Mouse (Mus musculus) MEL (cell line): ENCODE results near the gene Prrx2. TPM values are rescaled to one million over a fixed set of nuclear protein-coding genes. Genes with fewer than 3 reads are reported as not detected.

Experiments used
- DNase-seq: peaks from one replicate; pipeline ENCODE4 v3.0.0; 2011; ENCODE audit warnings: low read depth, low spot score
- H3K27ac ChIP-seq: 2 replicates; pipeline ENCODE4 v1.5.1; 2012; ENCODE audit warnings: low read depth, mild to moderate bottlenecking, control low read depth, low read length, moderate library complexity; ENCODE audit not compliant: control insufficient read depth
- H3K27me3 ChIP-seq, 2 experiments: fragments of 150-350 bp in 1 of 2; sonication (generic) in 1 of 2; 2 replicates each; pipeline ENCODE4 v1.6.1; 2012; ENCODE audit warnings: low read length in 2 of 2, mild to moderate bottlenecking in 2 of 2, improper control_type of control experiment in 1 of 2, moderate library complexity in 1 of 2; ENCODE audit not compliant: insufficient read depth in 2 of 2, control insufficient read depth in 1 of 2
- H3K36me3 ChIP-seq, 2 experiments: 2 replicates each; pipeline ENCODE4 v1.6.1; 2012 to 2014; ENCODE audit warnings: low read length in 2 of 2, improper control_type of control experiment in 1 of 2, inconsistent platforms in 1 of 2, mild to moderate bottlenecking in 1 of 2; ENCODE audit not compliant: insufficient read depth in 2 of 2, control insufficient read depth in 1 of 2
- H3K4me1 ChIP-seq, 2 experiments: fragments of 150-350 bp in 1 of 2; sonication (generic) in 1 of 2; 2 replicates each; pipeline ENCODE4 v1.6.1; 2012; ENCODE audit warnings: low read length in 2 of 2, improper control_type of control experiment in 1 of 2, mild to moderate bottlenecking in 1 of 2; ENCODE audit not compliant: insufficient read depth in 2 of 2, control insufficient read depth in 1 of 2
- H3K4me3 ChIP-seq, 2 experiments: fragments of 150-350 bp in 1 of 2; sonication (generic) in 1 of 2; 2 replicates each; pipeline ENCODE4 v1.5.1; 2012; ENCODE audit warnings: low read depth in 2 of 2, low read length in 2 of 2, mild to moderate bottlenecking in 2 of 2, moderate library complexity in 2 of 2, control low read depth in 1 of 2, improper control_type of control experiment in 1 of 2; ENCODE audit not compliant: control insufficient read depth in 1 of 2, insufficient read depth in 1 of 2
- H3K79me2 ChIP-seq: 2 replicates; pipeline ENCODE4 v1.6.1; 2012; ENCODE audit warnings: mild to moderate bottlenecking, low read length, moderate library complexity; ENCODE audit not compliant: control insufficient read depth, poor library complexity, insufficient read depth
- H3K9ac ChIP-seq: 2 replicates; pipeline ENCODE4 v1.6.1; 2012; ENCODE audit warnings: low read depth, mild to moderate bottlenecking, control low read depth, low read length, moderate library complexity; ENCODE audit not compliant: control insufficient read depth, poor library complexity, severe bottlenecking
- H3K9me3 ChIP-seq: fragments of 150-350 bp; sonication (generic); replicated peaks from 2 replicates; pipeline ENCODE4 v1.6.1; 2012; ENCODE audit warnings: mild to moderate bottlenecking, low read length, improper control_type of control experiment, moderate library complexity; ENCODE audit not compliant: insufficient read depth
- BHLHE40 ChIP-seq: IDR thresholded peaks from 2 replicates; pipeline ENCODE4 v1.6.1; 2012; ENCODE audit warnings: low read depth, mild to moderate bottlenecking, inconsistent platforms, low read length, improper control_type of control experiment, borderline replicate concordance
- ELF1 ChIP-seq: IDR thresholded peaks from 2 replicates; pipeline ENCODE4 v1.6.1; 2014; ENCODE audit warnings: low read depth, mild to moderate bottlenecking, inconsistent platforms, low read length, improper control_type of control experiment, moderate library complexity
- ETS1 ChIP-seq: IDR thresholded peaks from 2 replicates; pipeline ENCODE4 v1.6.1; 2012; ENCODE audit warnings: low read depth, mild to moderate bottlenecking, inconsistent platforms, low read length, improper control_type of control experiment, moderate library complexity
- GATA1 ChIP-seq: IDR thresholded peaks from 2 replicates; pipeline ENCODE4 v1.6.1; 2011; ENCODE audit warnings: low read depth, low read length, improper control_type of control experiment
- JUND ChIP-seq: IDR thresholded peaks from 2 replicates; pipeline ENCODE4 v1.6.1; 2011; ENCODE audit warnings: low read depth, mild to moderate bottlenecking, improper control_type of control experiment, low read length
- MAX ChIP-seq: IDR thresholded peaks from 2 replicates; pipeline ENCODE4 v1.6.1; 2011; ENCODE audit warnings: low read length, improper control_type of control experiment
- MAZ ChIP-seq: IDR thresholded peaks from 2 replicates; pipeline ENCODE4 v1.6.1; 2012; ENCODE audit warnings: low read depth, mild to moderate bottlenecking, inconsistent platforms, low read length, improper control_type of control experiment
- MXI1 ChIP-seq: IDR thresholded peaks from 2 replicates; pipeline ENCODE4 v1.6.1; 2011; ENCODE audit warnings: mild to moderate bottlenecking, low read depth, low read length, improper control_type of control experiment
- NELFE ChIP-seq: IDR thresholded peaks from 2 replicates; pipeline ENCODE4 v1.6.1; 2011; ENCODE audit warnings: low read depth, low read length, improper control_type of control experiment
- POLR2A ChIP-seq, 2 experiments: IDR thresholded peaks; 2 replicates each; pipeline ENCODE4 v1.6.1; 2011 to 2012; ENCODE audit warnings: low read length in 2 of 2, mild to moderate bottlenecking in 2 of 2, control low read depth in 1 of 2, improper control_type of control experiment in 1 of 2, low read depth in 1 of 2, moderate library complexity in 1 of 2; ENCODE audit not compliant: control insufficient read depth in 1 of 2, insufficient read depth in 1 of 2, poor library complexity in 1 of 2
- RAD21 ChIP-seq: IDR thresholded peaks from 2 replicates; pipeline ENCODE4 v1.6.1; 2011; ENCODE audit warnings: mild to moderate bottlenecking, low read depth, low read length, improper control_type of control experiment
- SIN3A ChIP-seq: IDR thresholded peaks from 2 replicates; pipeline ENCODE4 v1.6.1; 2012; ENCODE audit warnings: low read length, improper control_type of control experiment, inconsistent platforms
- SMC3 ChIP-seq: IDR thresholded peaks from 2 replicates; pipeline ENCODE4 v1.6.1; 2011; ENCODE audit warnings: low read depth, low read length, improper control_type of control experiment
- TBP ChIP-seq: IDR thresholded peaks from 2 replicates; pipeline ENCODE4 v1.8.0; 2011; ENCODE audit warnings: low read depth, low read length, improper control_type of control experiment
- TCF12 ChIP-seq: IDR thresholded peaks from 2 replicates; pipeline ENCODE4 v1.6.1; 2014; ENCODE audit warnings: low read depth, mild to moderate bottlenecking, inconsistent platforms, low read length, improper control_type of control experiment, moderate library complexity
- USF1 ChIP-seq: IDR thresholded peaks from 2 replicates; pipeline ENCODE4 v1.6.1; 2014; ENCODE audit warnings: low read depth, mild to moderate bottlenecking, inconsistent platforms, low read length, improper control_type of control experiment, moderate library complexity
- ZMIZ1 ChIP-seq: IDR thresholded peaks from 2 replicates; pipeline ENCODE4 v1.6.1; 2012; ENCODE audit warnings: low read depth, mild to moderate bottlenecking, inconsistent platforms, low read length, improper control_type of control experiment, moderate library complexity
- ZNF384 ChIP-seq: IDR thresholded peaks from 2 replicates; pipeline ENCODE4 v1.6.1; 2012; ENCODE audit warnings: low read depth, mild to moderate bottlenecking, inconsistent platforms, low read length, improper control_type of control experiment
- polyA plus RNA-seq, 2 experiments: library from polyadenylated mRNA; stranded (reverse) in 1 of 2; unstranded in 1 of 2; fragments of >175 nt in 1 of 2; fragments of >200 nt in 1 of 2; gene quantifications; 2 replicates each; pipeline versions ENCODE4 v1.2.1 to v1.2.4; 2012; ENCODE audit warnings: low replicate concordance in 2 of 2, low read depth in 1 of 2; ENCODE audit not compliant: insufficient read length in 2 of 2, insufficient read depth in 1 of 2, missing spikeins in 1 of 2
- total RNA-seq: library from RNA; depleted of rRNA; stranded (reverse); fragments of 300-350 nt; gene quantifications from 2 replicates; pipeline ENCODE4 v1.2.3, GENCODE M21; 2012

Prrx2 gene
- total and polyA plus RNA-seq, 3 experiments = not detected

GRCm38 (mm10) chr2:30795889-30796275 lies 38.9 kb upstream of the Prrx2 start:
- no peak for DNase-seq
- no peak overlapping the region for H3K27ac ChIP-seq
- peaks cover 0 to 4% of the 10 kb centered on the region in 2 experiments; a peak in 2 of 4 replicates for H3K36me3 ChIP-seq
- no peaks in the 10 kb centered on the region for H3K9me3 ChIP-seq
- TF ChIP-seq RAD21 (no peak), USF1 (no peak), MXI1 (no peak), GATA1 (no peak), ELF1 (no peak), SMC3 (no peak), POLR2A (IDR thresholded peaks at IDR 0.05; ENCODE audit: control insufficient read depth in 1 of 2, insufficient read depth in 1 of 2, low read depth in 1 of 2, low read length in 2 of 2, poor library complexity in 1 of 2) (no peak), ETS1 (no peak), MAZ (no peak), BHLHE40 (no peak)
- TF ChIP-seq, all 39 proteins: peak for 0
- Histone ChIP-seq H3K4me3 (peak overlapping the region; percentile 51 to 77), H3K9ac (peak overlapping the region; percentile 53), H3K4me1 (peaks cover 0 to 10% of the 10 kb centered on the region in 2 experiments; a peak in 3 of 4 replicates), H3K27me3 (no peaks in the 10 kb centered on the region), H3K79me2 (no peaks in the 10 kb centered on the region)

DNA sequence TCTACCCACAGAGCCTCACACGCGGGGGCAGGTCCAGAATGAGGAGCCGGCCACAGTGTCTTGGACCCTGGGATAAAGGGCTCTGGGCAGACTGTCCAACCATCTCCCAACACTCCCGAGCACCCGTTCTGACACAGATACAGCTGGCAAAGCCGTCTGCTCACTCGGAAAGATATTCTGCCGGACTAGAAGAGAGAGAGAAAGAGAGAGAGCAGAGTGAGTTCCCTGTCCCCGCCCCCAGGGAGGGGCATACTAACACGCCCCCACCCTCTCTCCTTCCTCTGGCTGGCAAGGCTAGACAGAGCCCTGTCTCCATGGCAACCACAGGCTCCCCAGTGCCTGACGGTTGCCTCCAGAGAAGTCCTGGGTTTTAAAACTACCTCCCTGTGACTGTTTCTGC lies 38.4 kb upstream of the Prrx2 start:
- Histone ChIP-seq H3K27ac (0 out of 2 replicates have a peak overlapping the region, but pooled peaks have one; percentile 26), H3K79me2 (no peaks in the 10 kb centered on the region), H3K4me1 (peaks cover 0 to 10% of the 10 kb centered on the region in 2 experiments; a peak in 3 of 4 replicates), H3K27me3 (no peaks in the 10 kb centered on the region), H3K9ac (peak overlapping the region; percentile 53), H3K36me3 (peaks cover 0 to 4% of the 10 kb centered on the region in 2 experiments; a peak in 2 of 4 replicates), H3K4me3 (peak overlapping the region; percentile 51 to 77), H3K9me3 (no peaks in the 10 kb centered on the region)
- DNase-seq = peak; percentile 95
- no peak for TF ChIP-seq MAX
- TF ChIP-seq ZNF384 = no peak
- TF ChIP-seq MXI1 = peak; percentile 44
- no peak for TF ChIP-seq ELF1
- TF ChIP-seq TCF12 = 0 out of 2 replicates have a peak, but pooled peaks have one; percentile 24
- peak; percentile 35; the same call in 1 of the 2 replicates for TF ChIP-seq ETS1
- peak; percentile 59; the same call in 1 of the 2 replicates for TF ChIP-seq JUND
- 0 out of 2 replicates have a peak, but pooled peaks have one; percentile 45 for TF ChIP-seq TBP
- peak in 1 of 2 experiments; percentile 66; a peak in 2 of 4 replicates for TF ChIP-seq POLR2A (IDR thresholded peaks at IDR 0.05; ENCODE audit: control insufficient read depth in 1 of 2, insufficient read depth in 1 of 2, low read depth in 1 of 2, low read length in 2 of 2, poor library complexity in 1 of 2)
- TF ChIP-seq SIN3A = 0 out of 2 replicates have a peak, but pooled peaks have one; percentile 29
- 0 out of 2 replicates have a peak, but pooled peaks have one; percentile 50 for TF ChIP-seq ZMIZ1
- TF ChIP-seq MAZ = peak; percentile 69; the same call in 1 of the 2 replicates
- peak; percentile 54 for TF ChIP-seq NELFE
